Mouse (Mus musculus) bone marrow macrophage, adult 2 months (primary cell): Measurements from ENCODE around the gene Cldn16.
"Not testable (repeated sequence)": the region's sequence is repeated elsewhere in the genome, so short reads cannot be mapped to it uniquely, and the experiment has no call there.

Experiments used
- CTCF ChIP-seq: IDR thresholded peaks from 2 replicates; pipeline ENCODE4 v1.5.1; 2012; ENCODE audit warnings: low read depth, mild to moderate bottlenecking, low read length, moderate library complexity
- POLR2A ChIP-seq: IDR thresholded peaks from 2 replicates; pipeline ENCODE4 v1.6.1; 2012; ENCODE audit warnings: mild to moderate bottlenecking, low read depth, low read length, borderline replicate concordance

DNA sequence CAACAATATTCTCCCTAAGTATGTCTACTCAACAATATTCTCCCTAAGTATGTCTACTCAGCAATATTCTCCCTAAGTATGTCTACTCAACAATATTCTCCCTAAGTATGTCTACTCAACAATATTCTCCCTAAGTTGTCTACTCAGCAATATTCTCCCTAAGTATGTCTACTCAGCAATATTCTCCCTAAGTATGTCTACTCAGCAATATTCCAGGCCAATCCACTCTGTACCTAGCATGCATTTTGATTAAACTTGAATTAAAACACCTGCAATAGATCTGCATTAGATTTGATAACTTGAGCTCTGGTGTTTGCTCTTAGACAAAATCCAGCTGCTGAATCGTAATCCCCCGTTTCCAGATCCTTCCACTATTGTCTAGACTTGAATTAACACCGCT lies 36.8 kb downstream of the Cldn16 start:
- TF ChIP-seq CTCF, POLR2A: not testable (repeated sequence)
